ENCODE assay signal across 24 mouse cellular contexts in genomic region chr3:52214114-52214513, GRCm38 (mm10). TPM values are rescaled to one million over a fixed set of nuclear protein-coding genes. Genes with fewer than 3 reads are reported as not detected.
A peak's percentile ranks its signal among the peaks of the same experiment; 100 is the strongest.
DNase-seq lines count a peak whose midpoint lies in the region; ATAC-seq lines count a peak whose summit lies in the region.
"Had no signal": no experiment of that assay in that cellular context is flagged by ENCODE, and none has a peak within 500 bp of the region (broad histone marks: within the 10 kb centered on the region; RNA-seq: fewer than 3 reads in every experiment).

No protein-coding gene starts in this region.

- H3K9me3 ChIP-seq in heart, embryonic 11.5 days (replicated peaks; ENCODE audit: control insufficient read depth, low read length): no peaks in the 10 kb centered on the region
- no peaks in the 10 kb centered on the region for H3K9me3 ChIP-seq in limb, embryonic 10.5 days (replicated peaks)
- H3K9me3 ChIP-seq in midbrain, embryonic 11.5 days (ENCODE audit: control insufficient read depth, low read length): no peaks in the 10 kb centered on the region

- no peak overlapping the region for H3K4me2 ChIP-seq in heart, embryonic 11.5 days
- no peak overlapping the region for H3K4me2 ChIP-seq in midbrain, embryonic 11.5 days

- peak; percentile 52 for DNase-seq in heart, adult 11 months
- DNase-seq in R1 (ENCODE audit: low read depth, low spot score): peak; percentile 54
- DNase-seq in ZHBTc4 (ENCODE audit: low read depth, low spot score): peak; percentile 44
- peak; percentile 12 for DNase-seq in limb, embryonic 10.5 days (ENCODE audit: low spot score)
- no peak for DNase-seq in liver
- DNase-seq in left cerebral cortex, postnatal 25 days (ENCODE audit: low spot score in 2 of 2): no peak
- DNase-seq in midbrain, embryonic 11.5 days (ENCODE audit: low spot score, missing footprints): no peak
- DNase-seq: adrenal gland, adult 2 months; adrenal gland, adult 8-10 months; adrenal gland, postnatal 10 days; adrenal gland, postnatal 14 days; adrenal gland, postnatal 25 days; adrenal gland, postnatal 36 days; B cell, adult 2 months; cerebellum, adult 11 months; cerebellum, adult 11-12 months; cerebellum, adult 18-20 months; cerebellum, adult 2 months had no signal

- no peaks in the 10 kb centered on the region for H3K27me3 ChIP-seq in heart, embryonic 11.5 days (ENCODE audit: control insufficient read depth, insufficient read depth, low read length)
- H3K27me3 ChIP-seq in limb, embryonic 10.5 days (ENCODE audit: low read depth, poor library complexity, severe bottlenecking): peaks cover 9% of the 10 kb centered on the region; the same call in 1 of the 2 replicates
- H3K27me3 ChIP-seq in midbrain, embryonic 11.5 days (ENCODE audit: control insufficient read depth, insufficient read depth, low read length): no peaks in the 10 kb centered on the region
- H3K27me3 ChIP-seq: CH12.LX, Patski had no signal

- no peak overlapping the region for H3K4me3 ChIP-seq in heart, embryonic 11.5 days (ENCODE audit: low read depth, low read length)
- no peak overlapping the region for H3K4me3 ChIP-seq in limb, embryonic 10.5 days
- no peak overlapping the region for H3K4me3 ChIP-seq in midbrain, embryonic 11.5 days (ENCODE audit: low read depth, low read length)

- H3K27ac ChIP-seq in heart, embryonic 11.5 days (ENCODE audit: low read depth, low read length): no peak overlapping the region
- no peak overlapping the region for H3K27ac ChIP-seq in limb, embryonic 10.5 days
- H3K27ac ChIP-seq in midbrain, embryonic 11.5 days (ENCODE audit: low read depth, low read length): no peak overlapping the region

- no peaks in the 10 kb centered on the region for H3K4me1 ChIP-seq in heart, embryonic 11.5 days (ENCODE audit: control insufficient read depth, insufficient read depth, low read length)
- peaks cover 15% of the 10 kb centered on the region for H3K4me1 ChIP-seq in limb, embryonic 10.5 days
- H3K4me1 ChIP-seq in midbrain, embryonic 11.5 days (ENCODE audit: control insufficient read depth, insufficient read depth, low read length): peaks cover 5% of the 10 kb centered on the region; the same call in 1 of the 2 replicates

- H3K36me3 ChIP-seq in heart, embryonic 11.5 days (ENCODE audit: control insufficient read depth, insufficient read depth, low read length): no peaks in the 10 kb centered on the region
- H3K36me3 ChIP-seq in limb, embryonic 10.5 days: no peaks in the 10 kb centered on the region
- H3K36me3 ChIP-seq in midbrain, embryonic 11.5 days (ENCODE audit: control insufficient read depth, insufficient read depth, low read length): no peaks in the 10 kb centered on the region
- H3K36me3 ChIP-seq: G1E had no signal

- WGBS in heart, embryonic 11.5 days (ENCODE audit: insufficient replicate concordance): 88% methylated on average over 7 of the region's 7 CpGs
- WGBS in limb, embryonic 10.5 days: 94% methylated on average over 7 of the region's 7 CpGs
- 95% methylated on average over 7 of the region's 7 CpGs for WGBS in midbrain, embryonic 11.5 days

- no peak overlapping the region for H3K9ac ChIP-seq in heart, embryonic 11.5 days (ENCODE audit: low read depth, low read length)
- H3K9ac ChIP-seq in midbrain, embryonic 11.5 days (ENCODE audit: low read length): no peak overlapping the region

- no peak for ATAC-seq in heart, embryonic 11.5 days (replicated peaks; ENCODE audit: insufficient number of reproducible peaks, low FRiP score, low TSS enrichment)
- no peak for ATAC-seq in midbrain, embryonic 11.5 days (ENCODE audit: low FRiP score)
- ATAC-seq: activated CD4-positive, CD25-positive, alpha-beta regulatory T cell, adult 4 months; CD4-positive, CD25-positive, alpha-beta regulatory T cell, adult 4 months; Patski had no signal

- intact Hi-C loops in left cerebral cortex, postnatal 25 days (cut with DNase I): no loop called here

RNA-seq across cellular contexts. Expression of gene Foxo1, which starts 54.0 kb away (rescaled TPM):
- 7.1 and 7.8 TPM in 2 replicates for polyA plus RNA-seq in heart, embryonic 11.5 days (2014; fragmentation: Nextera tagmentation; extraction: Ambion mirVana)
- 3.5 and 4.6 TPM in 2 replicates for polyA plus RNA-seq in limb, embryonic 10.5 days (2016; fragmentation: Nextera tagmentation; extraction: Ambion mirVana)
- 10 to 100 TPM in 1 of 2 experiments, 1 to 10 TPM in 1; 9.0 to 14.9 TPM for total RNA-seq in left cerebral cortex, postnatal 25 days (2021)
- polyA plus RNA-seq in midbrain, embryonic 11.5 days (2014; fragmentation: Nextera tagmentation; extraction: Ambion mirVana): 2.7 and 3.0 TPM in 2 replicates
- polyA plus RNA-seq: G1E had no signal

Comparison
In these comparisons a context has a peak if more than half of its experiments do, and no peak if none do; other contexts are left out.
1. DNase-seq: peak in heart, adult 11 months (single experiment), R1 (single experiment), ZHBTc4 (single experiment) and limb, embryonic 10.5 days (single experiment); none in liver (single experiment), left cerebral cortex, postnatal 25 days (0 of 2) and midbrain, embryonic 11.5 days (single experiment).